Mouse (Mus musculus) midbrain, embryonic 10.5 days (tissue): ENCODE measurements around the gene Mex3a. TPM values are rescaled to one million over a fixed set of nuclear protein-coding genes. Genes with fewer than 3 reads are reported as not detected.

ENCODE experiments used
- DNase-seq: peaks from one replicate; pipeline ENCODE4 v3.0.0-alpha.2; 2017; ENCODE audit warnings: low spot score
- H3K27ac ChIP-seq: fragments of 300-500 bp; sonication (generic); replicated peaks from 2 replicates; pipeline ENCODE4 v1.5.1; 2016; ENCODE audit warnings: mild to moderate bottlenecking
- H3K27me3 ChIP-seq: fragments of 300-500 bp; sonication (generic); 2 replicates; pipeline ENCODE4 v1.6.1; 2016; ENCODE audit warnings: low read depth, mild to moderate bottlenecking; ENCODE audit not compliant: poor library complexity, severe bottlenecking
- H3K36me3 ChIP-seq: fragments of 300-500 bp; sonication (generic); 2 replicates; pipeline ENCODE4 v1.6.1; 2016; ENCODE audit warnings: mild to moderate bottlenecking, moderate library complexity
- H3K4me1 ChIP-seq: fragments of 300-500 bp; sonication (generic); 2 replicates; pipeline ENCODE4 v1.6.1; 2016
- H3K4me3 ChIP-seq: fragments of 300-500 bp; sonication (generic); 2 replicates; pipeline ENCODE4 v1.5.1; 2016; ENCODE audit warnings: mild to moderate bottlenecking, moderate library complexity
- H3K9me3 ChIP-seq: fragments of 300-500 bp; sonication (generic); replicated peaks from 2 replicates; pipeline ENCODE4 v1.6.1; 2016; ENCODE audit warnings: mild to moderate bottlenecking
- WGBS: fragments of 180-500 bp; shearing (Covaris S2); methylation state at CpG from one replicate; pipeline ENCODE4 v1.1.7; 2016; 5-methylcytosine and 5-hydroxymethylcytosine counted together
- polyA plus RNA-seq: library from polyadenylated mRNA; unstranded; fragments of >200 nt; fragmentation: Nextera tagmentation; extraction: Ambion mirVana; gene quantifications from 2 replicates; pipeline ENCODE4 v1.2.1, GENCODE M21; 2016

Mex3a gene
- polyA plus RNA-seq, 1 experiment from 2014 or later = 27.7 TPM

GRCm38 (mm10) chr3:88521803-88522331 is 10.3 kb upstream of the Mex3a start:
- 37% methylated on average over 9 of the region's 9 CpGs for WGBS
- Histone ChIP-seq H3K27me3 (no peaks in the 10 kb centered on the region), H3K9me3 (no peaks in the 10 kb centered on the region), H3K27ac (no peak overlapping the region), H3K4me3 (no peak overlapping the region), H3K36me3 (peaks cover 29% of the 10 kb centered on the region), H3K4me1 (peaks cover 16% of the 10 kb centered on the region)
- DNase-seq = peak; percentile 77

- H3K9me3 ChIP-seq = no peaks in the 10 kb centered on the region
- peaks cover 34% of the 10 kb centered on the region for H3K36me3 ChIP-seq
- DNase-seq = no peak
- H3K4me1 ChIP-seq = peaks cover 28% of the 10 kb centered on the region
- no peaks in the 10 kb centered on the region for H3K27me3 ChIP-seq
- H3K4me3 ChIP-seq = no peak overlapping the region
- H3K27ac ChIP-seq = no peak overlapping the region
- 94% methylated on average over 8 of the region's 8 CpGs for WGBS
Observed at GRCm38 (mm10) chr3:88523027-88523426, 9.2 kb upstream of the Mex3a start.

- H3K27me3 ChIP-seq = no peaks in the 10 kb centered on the region
- peaks cover 48% of the 10 kb centered on the region for H3K4me1 ChIP-seq
- peaks cover 34% of the 10 kb centered on the region for H3K36me3 ChIP-seq
- H3K9me3 ChIP-seq = no peaks in the 10 kb centered on the region
- no peak for DNase-seq
- no peak overlapping the region for H3K27ac ChIP-seq
- H3K4me3 ChIP-seq = no peak overlapping the region
- WGBS = 91% methylated on average over 5 of the region's 5 CpGs
Observed at GRCm38 (mm10) chr3:88525021-88525420, 7.2 kb upstream of the Mex3a start.

- no peaks in the 10 kb centered on the region for H3K27me3 ChIP-seq
- peaks cover 34% of the 10 kb centered on the region for H3K36me3 ChIP-seq
- H3K4me1 ChIP-seq = peaks cover 57% of the 10 kb centered on the region
- 34% methylated on average over 17 of the region's 17 CpGs for WGBS
- H3K9me3 ChIP-seq = no peaks in the 10 kb centered on the region
- peak; percentile 92 for DNase-seq
- H3K27ac ChIP-seq = peak overlapping the region; percentile 24; the same call in 1 of the 2 replicates
- peak overlapping the region; percentile 34; the same call in 1 of the 2 replicates for H3K4me3 ChIP-seq
Observed at GRCm38 (mm10) chr3:88526157-88527131, 5.8 kb upstream of the Mex3a start.

GRCm38 (mm10) chr3:88527565-88527964 is 4.6 kb upstream of the Mex3a start:
- Histone ChIP-seq H3K9me3 (no peaks in the 10 kb centered on the region), H3K4me1 (peaks cover 54% of the 10 kb centered on the region), H3K27ac (peak overlapping the region; percentile 81), H3K4me3 (peak overlapping the region; percentile 42), H3K27me3 (no peaks in the 10 kb centered on the region), H3K36me3 (peaks cover 33% of the 10 kb centered on the region)
- no peak for DNase-seq
- 25% methylated on average over 8 of the region's 8 CpGs for WGBS

- Histone ChIP-seq H3K36me3 (peaks cover 22% of the 10 kb centered on the region), H3K4me3 (no peak overlapping the region), H3K27ac (no peak overlapping the region), H3K4me1 (peaks cover 54% of the 10 kb centered on the region), H3K9me3 (no peaks in the 10 kb centered on the region), H3K27me3 (no peaks in the 10 kb centered on the region)
- DNase-seq = no peak
- WGBS = 85% methylated on average over 11 of the region's 11 CpGs
Observed at GRCm38 (mm10) chr3:88528646-88529045, 3.5 kb upstream of the Mex3a start.

- no peaks in the 10 kb centered on the region for H3K9me3 ChIP-seq
- peaks cover 18% of the 10 kb centered on the region for H3K36me3 ChIP-seq
- peak overlapping the region; percentile 100 for H3K27ac ChIP-seq
- H3K27me3 ChIP-seq = no peaks in the 10 kb centered on the region
- peak overlapping the region; percentile 87 for H3K4me3 ChIP-seq
- peaks cover 62% of the 10 kb centered on the region for H3K4me1 ChIP-seq
- WGBS = 36% methylated on average over 7 of the region's 7 CpGs
- no peak for DNase-seq
Observed at GRCm38 (mm10) chr3:88529204-88530000, 2.8 kb upstream of the Mex3a start.

- DNase-seq = peak; percentile 50
- no peaks in the 10 kb centered on the region for H3K9me3 ChIP-seq
- no peaks in the 10 kb centered on the region for H3K27me3 ChIP-seq
- H3K27ac ChIP-seq = peak overlapping the region; percentile 100
- H3K4me1 ChIP-seq = peaks cover 71% of the 10 kb centered on the region
- peak overlapping the region; percentile 87 for H3K4me3 ChIP-seq
- WGBS = 9% methylated on average over 11 of the region's 11 CpGs
- H3K36me3 ChIP-seq = peaks cover 18% of the 10 kb centered on the region
Observed at GRCm38 (mm10) chr3:88530082-88530864, 1.9 kb upstream of the Mex3a start.

GRCm38 (mm10) chr3:88531348-88532298 is 572 bp upstream of the Mex3a start:
- H3K27me3 ChIP-seq = no peaks in the 10 kb centered on the region
- H3K9me3 ChIP-seq = no peaks in the 10 kb centered on the region
- peak overlapping the region; percentile 87 for H3K4me3 ChIP-seq
- WGBS = under 1% methylated on average over 63 of the region's 63 CpGs
- DNase-seq = peak; percentile 94
- H3K27ac ChIP-seq = peak overlapping the region; percentile 100
- peaks cover 30% of the 10 kb centered on the region for H3K36me3 ChIP-seq
- peaks cover 73% of the 10 kb centered on the region for H3K4me1 ChIP-seq

- Histone ChIP-seq H3K4me3 (peak overlapping the region; percentile 87), H3K36me3 (peaks cover 38% of the 10 kb centered on the region), H3K27me3 (no peaks in the 10 kb centered on the region), H3K4me1 (peaks cover 73% of the 10 kb centered on the region), H3K27ac (peak overlapping the region; percentile 100), H3K9me3 (no peaks in the 10 kb centered on the region)
- under 1% methylated on average over 40 of the region's 40 CpGs for WGBS
- DNase-seq = peak; percentile 81
Observed at GRCm38 (mm10) chr3:88532689-88533511, 705 bp downstream of the Mex3a start.
